Mouse (Mus musculus) heart, adult 2 months (tissue): Measurements from ENCODE around the gene Plekha5. TPM values are rescaled to one million over a fixed set of nuclear protein-coding genes. Genes with fewer than 3 reads are reported as not detected.

ENCODE experiments used
- DNase-seq, 2 experiments: peaks; one replicate each; pipeline ENCODE4 v3.0.0; 2021
- H3K27ac ChIP-seq: fragments of 200-600 bp; 2 replicates; pipeline ENCODE4 v1.8.1; 2022
- H3K27me3 ChIP-seq: fragments of 200-500 bp; 2 replicates; pipeline ENCODE4 v1.6.1; 2012; ENCODE audit warnings: mild to moderate bottlenecking, low read length, inconsistent platforms, mixed read lengths; ENCODE audit not compliant: control insufficient read depth, insufficient read depth
- H3K36me3 ChIP-seq: fragments of 200-500 bp; 2 replicates; pipeline ENCODE4 v1.6.1; 2012; ENCODE audit warnings: low read length, inconsistent platforms; ENCODE audit not compliant: control insufficient read depth, insufficient read depth
- H3K4me1 ChIP-seq: fragments of 200-500 bp; 2 replicates; pipeline ENCODE4 v1.6.1; 2011; ENCODE audit warnings: low read length; ENCODE audit not compliant: control insufficient read depth, insufficient read depth
- H3K4me3 ChIP-seq: fragments of 200-600 bp; 2 replicates; pipeline ENCODE4 v1.8.1; 2022
- H3K79me2 ChIP-seq: fragments of 200-500 bp; replicated peaks from 2 replicates; pipeline ENCODE4 v1.6.1; 2012; ENCODE audit warnings: mild to moderate bottlenecking, inconsistent platforms, low read length, moderate library complexity, mixed read lengths; ENCODE audit not compliant: control insufficient read depth, insufficient read depth
- H3K9ac ChIP-seq: fragments of 200-500 bp; 2 replicates; pipeline ENCODE4 v1.6.1; 2012; ENCODE audit warnings: low read depth, mild to moderate bottlenecking, control low read depth, inconsistent platforms, low read length, mixed read lengths
- CTCF ChIP-seq: fragments of 200-600 bp; IDR thresholded peaks from 2 replicates; pipeline ENCODE4 v1.8.1; 2022; ENCODE audit warnings: antibody characterized with exemption, mild to moderate bottlenecking, moderate library complexity
- EP300 ChIP-seq: fragments of 200-500 bp; IDR thresholded peaks from 2 replicates; pipeline ENCODE4 v1.6.1; 2011; ENCODE audit warnings: low read depth, low read length, control low read depth; ENCODE audit not compliant: insufficient read depth
- POLR2A ChIP-seq: fragments of 200-500 bp; IDR thresholded peaks from 2 replicates; pipeline ENCODE4 v1.6.1; 2011; ENCODE audit warnings: mild to moderate bottlenecking, low read depth, low read length, control low read depth; ENCODE audit not compliant: insufficient read depth
- WGBS: fragments of 180-500 bp; shearing (Covaris S2); methylation state at CpG from one replicate; pipeline ENCODE4 v1.1.7; 2018; 5-methylcytosine and 5-hydroxymethylcytosine counted together
- intact Hi-C: fragments of 180-260 bp; cut with DNase I; formaldehyde crosslinking; loops from one replicate; pipeline ENCODE4 v1.15.1; 2025
- polyA plus RNA-seq: library from polyadenylated mRNA; depleted of rRNA; stranded (reverse); fragments of >200 nt; gene quantifications from 2 replicates; pipeline ENCODE4 v1.2.3, GENCODE M21; 2012
- total RNA-seq, 2 experiments: library from RNA; stranded (reverse); gene quantifications; 2 replicates each; pipeline ENCODE4 v1.2.3; 2021

Gene Plekha5
- total and polyA plus RNA-seq, 3 experiments, result 19.6 to 26.0 (median 24.9) TPM

DNA sequence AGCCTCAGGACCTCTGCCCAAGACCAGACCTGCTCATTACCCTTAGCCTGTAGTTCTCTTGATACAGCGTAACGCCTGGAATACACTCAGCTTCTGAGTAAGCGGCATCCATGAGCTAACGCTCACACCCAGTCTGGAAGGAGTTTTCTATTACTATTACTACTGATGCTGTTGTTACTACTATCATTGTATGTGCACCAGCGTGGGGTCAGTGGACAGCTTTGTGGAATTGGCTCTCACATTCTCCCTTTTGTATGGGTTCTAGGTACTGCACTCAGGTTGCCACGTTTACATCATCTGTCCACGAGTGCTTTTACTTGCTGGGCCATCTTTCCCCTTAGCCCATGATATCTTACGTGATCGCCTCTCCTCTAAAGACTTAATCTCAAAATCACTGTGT is 8.5 kb downstream of the Plekha5 start:
- Histone ChIP-seq H3K27ac (no peak overlapping the region), H3K27me3 (no peaks in the 10 kb centered on the region), H3K4me1 (no peaks in the 10 kb centered on the region), H3K4me3 (no peak overlapping the region), H3K36me3 (no peaks in the 10 kb centered on the region), H3K79me2 (0 out of 2 replicates have a peak, but pooled peaks cover 2% of the 10 kb centered on the region), H3K9ac (no peak overlapping the region)
- WGBS, result 96% methylated on average over 9 of the region's 9 CpGs
- intact Hi-C loops, result no loop called here
- TF ChIP-seq CTCF, result no peak
- TF ChIP-seq EP300, result no peak
- no peak for TF ChIP-seq POLR2A
- DNase-seq, result no peak

DNA sequence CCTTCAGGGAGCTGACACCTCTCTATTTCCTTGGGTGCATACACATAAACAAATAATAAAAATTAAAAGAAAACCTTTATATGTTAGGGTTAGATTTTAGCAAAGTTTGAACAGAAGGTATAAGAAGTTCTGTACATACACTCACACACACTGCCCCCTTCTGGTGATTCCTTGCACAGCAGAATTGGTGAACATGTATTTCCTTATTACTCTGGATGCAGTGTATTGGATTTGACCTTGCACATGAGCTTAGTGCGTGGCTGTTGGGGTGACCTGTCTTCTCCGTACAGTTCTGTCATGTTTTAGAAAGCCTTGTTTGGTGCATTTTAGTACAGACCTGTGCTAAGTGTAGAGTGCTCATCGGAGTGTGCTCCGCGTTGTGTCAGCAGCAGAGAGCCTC is 19.5 kb downstream of the Plekha5 start:
- H3K36me3 ChIP-seq, result no peaks in the 10 kb centered on the region
- H3K79me2 ChIP-seq, result peaks cover 1% of the 10 kb centered on the region; the same call in 1 of the 2 replicates
- peak in 1 of 2 experiments; percentile 51 for DNase-seq
- 86% methylated on average over 5 of the region's 5 CpGs for WGBS
- no peaks in the 10 kb centered on the region for H3K27me3 ChIP-seq
- no peak overlapping the region for H3K27ac ChIP-seq
- intact Hi-C loops, result loop anchor here (5.0 to 10.0 kb wide), 2 partner anchors 571 to 659 kb away; no protein-coding TSS in a partner anchor
- no peak overlapping the region for H3K4me3 ChIP-seq
- no peak overlapping the region for H3K9ac ChIP-seq
- no peak for TF ChIP-seq POLR2A
- TF ChIP-seq CTCF, result peak; percentile 93
- TF ChIP-seq EP300, result no peak
- H3K4me1 ChIP-seq, result no peaks in the 10 kb centered on the region

DNA sequence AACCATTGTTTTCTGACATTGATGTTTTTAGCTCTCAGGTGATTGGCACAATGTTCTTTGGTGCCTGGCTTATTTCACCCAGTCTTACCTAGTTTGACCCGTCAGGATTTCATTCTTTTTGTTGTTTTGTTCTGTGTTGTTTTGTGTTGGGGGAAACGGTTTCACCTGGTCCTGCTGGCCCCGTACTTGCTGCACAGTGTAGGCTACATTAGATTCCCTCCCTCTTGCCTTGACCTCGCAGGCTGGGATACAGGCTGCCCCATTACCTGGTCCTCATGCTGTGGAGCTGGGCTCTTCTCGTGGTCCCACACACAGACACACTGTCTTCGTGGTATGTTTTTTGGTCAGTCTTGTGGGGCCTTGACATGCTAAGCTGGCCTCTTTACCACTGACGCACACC is 20.3 kb downstream of the Plekha5 start:
- H3K36me3 ChIP-seq, result no peaks in the 10 kb centered on the region
- 87% methylated on average over 7 of the region's 7 CpGs for WGBS
- intact Hi-C loops, result loop anchor here (5.0 to 10.0 kb wide), 2 partner anchors 572 to 659 kb away; no protein-coding TSS in a partner anchor
- H3K9ac ChIP-seq, result no peak overlapping the region
- no peaks in the 10 kb centered on the region for H3K27me3 ChIP-seq
- H3K4me3 ChIP-seq, result no peak overlapping the region
- no peak for DNase-seq
- H3K27ac ChIP-seq, result no peak overlapping the region
- TF ChIP-seq POLR2A, result no peak
- TF ChIP-seq EP300, result no peak
- no peak for TF ChIP-seq CTCF
- H3K79me2 ChIP-seq, result peaks cover 1% of the 10 kb centered on the region; the same call in 1 of the 2 replicates
- H3K4me1 ChIP-seq, result no peaks in the 10 kb centered on the region

DNA sequence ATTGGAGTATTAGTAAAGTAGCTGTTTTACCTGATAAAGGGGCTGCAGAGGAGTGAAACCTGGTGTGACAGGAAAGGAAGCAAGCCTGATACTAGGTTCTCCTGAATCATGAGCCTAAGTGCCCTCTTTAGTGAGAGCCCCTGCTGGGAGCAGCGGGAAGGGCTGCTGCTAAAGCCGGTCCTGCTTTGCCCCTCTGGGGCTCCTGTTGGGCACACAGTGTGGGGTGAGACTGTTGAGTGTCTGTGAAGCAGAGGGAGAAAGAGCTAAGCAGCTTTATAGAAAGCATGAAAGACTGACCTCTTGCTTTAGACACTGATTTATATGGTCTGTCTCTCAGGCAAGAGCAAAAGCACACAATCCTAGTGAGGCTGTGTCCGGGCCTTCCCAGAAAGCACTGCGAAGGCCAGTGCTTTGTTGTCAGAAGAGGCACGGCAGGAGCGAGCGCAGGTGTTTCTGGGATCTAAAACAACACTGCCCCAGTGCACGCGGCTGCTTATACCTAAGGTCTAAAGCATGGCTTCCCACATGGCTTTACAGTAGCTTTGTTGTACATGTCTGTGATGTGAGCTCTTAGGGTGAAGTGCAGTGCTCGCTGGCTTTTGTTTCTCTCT is 21.1 kb downstream of the Plekha5 start:
- intact Hi-C loops, result loop anchor here (5.0 to 10.0 kb wide), 2 partner anchors 573 to 660 kb away; no protein-coding TSS in a partner anchor
- Histone ChIP-seq H3K27ac (no peak overlapping the region), H3K4me1 (no peaks in the 10 kb centered on the region), H3K4me3 (no peak overlapping the region), H3K36me3 (no peaks in the 10 kb centered on the region), H3K27me3 (no peaks in the 10 kb centered on the region), H3K9ac (no peak overlapping the region), H3K79me2 (peaks cover 1% of the 10 kb centered on the region; the same call in 1 of the 2 replicates)
- TF ChIP-seq POLR2A (no peak), EP300 (no peak), CTCF (no peak)
- no peak for DNase-seq
- WGBS, result 60% methylated on average over 10 of the region's 10 CpGs

DNA sequence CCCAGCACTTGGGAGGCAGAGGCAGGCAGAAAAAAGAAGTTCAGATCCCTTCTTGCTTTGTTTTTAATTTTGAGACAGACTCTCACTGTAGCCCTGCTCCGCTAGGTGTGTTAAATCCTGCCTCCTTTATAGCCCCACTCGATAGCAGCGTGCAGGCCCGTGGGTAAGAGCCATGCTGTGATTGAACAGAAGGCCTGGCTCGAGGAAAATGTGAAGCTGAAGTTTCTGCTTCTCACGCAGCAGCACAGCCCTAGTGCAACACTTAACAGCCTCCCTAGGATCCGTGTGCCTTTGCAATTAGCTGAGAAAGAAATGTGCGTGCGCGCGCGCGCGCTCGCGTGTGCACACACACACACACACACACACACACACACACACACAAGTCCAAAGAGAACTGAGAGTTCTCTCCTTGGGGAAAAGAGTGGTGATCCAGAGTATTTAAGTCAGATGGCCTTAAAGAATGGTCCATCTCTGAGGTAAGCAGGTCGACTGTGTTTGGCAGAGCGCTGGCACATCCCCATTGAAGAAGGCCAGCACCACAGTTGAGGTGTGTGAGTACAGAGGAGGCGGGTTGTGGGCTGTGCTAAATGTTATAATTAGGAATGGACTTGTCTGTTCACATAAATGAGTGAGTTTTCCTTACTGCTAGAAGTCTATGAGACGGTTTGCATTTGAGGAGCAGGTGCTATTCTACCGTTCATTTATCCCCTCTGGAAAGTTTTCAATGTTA is 24.3 kb downstream of the Plekha5 start:
- Histone ChIP-seq H3K4me1 (no peaks in the 10 kb centered on the region), H3K27me3 (no peaks in the 10 kb centered on the region), H3K9ac (no peak overlapping the region), H3K36me3 (no peaks in the 10 kb centered on the region), H3K4me3 (no peak overlapping the region), H3K79me2 (peaks cover 1% of the 10 kb centered on the region; the same call in 1 of the 2 replicates), H3K27ac (no peak overlapping the region)
- no peak for DNase-seq
- no peak for TF ChIP-seq EP300
- no peak for TF ChIP-seq POLR2A
- TF ChIP-seq CTCF, result no peak
- WGBS, result 92% methylated on average over 21 of the region's 21 CpGs
- intact Hi-C loops, result loop anchor here (10.0 kb wide), 1 partner anchor 663 kb away; no protein-coding TSS in a partner anchor

DNA sequence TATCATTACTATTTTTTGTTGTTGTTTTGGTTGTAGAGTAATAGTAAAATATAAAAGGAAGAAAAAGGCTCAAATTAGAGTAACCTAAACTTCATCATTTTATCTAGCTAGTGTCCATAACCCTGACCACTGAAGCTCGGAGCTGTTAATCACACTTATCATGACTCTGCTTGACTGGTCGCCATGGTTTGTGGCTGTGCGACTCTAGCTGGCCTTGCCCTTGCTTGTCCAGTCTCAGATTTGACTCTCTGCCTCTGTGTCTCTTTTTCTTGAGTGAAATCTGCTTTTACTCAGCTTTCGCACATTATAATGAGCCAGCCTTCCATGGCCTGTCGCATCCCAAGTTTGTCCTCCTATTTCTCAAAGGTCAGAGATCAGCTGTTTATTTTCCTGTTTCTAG is 26.8 kb downstream of the Plekha5 start:
- H3K4me1 ChIP-seq, result no peaks in the 10 kb centered on the region
- intact Hi-C loops, result no loop called here
- no peaks in the 10 kb centered on the region for H3K27me3 ChIP-seq
- no peaks in the 10 kb centered on the region for H3K79me2 ChIP-seq
- DNase-seq, result no peak
- H3K4me3 ChIP-seq, result no peak overlapping the region
- H3K27ac ChIP-seq, result no peak overlapping the region
- TF ChIP-seq POLR2A, result no peak
- no peak for TF ChIP-seq EP300
- TF ChIP-seq CTCF, result no peak
- 78% methylated on average over 5 of the region's 5 CpGs for WGBS
- no peaks in the 10 kb centered on the region for H3K36me3 ChIP-seq
- no peak overlapping the region for H3K9ac ChIP-seq
